Mouse (Mus musculus) spleen, postnatal 4 days (tissue): Measurements from ENCODE around the gene Plvap.
"Not testable (repeated sequence)": the region's sequence is repeated elsewhere in the genome, so short reads cannot be mapped to it uniquely, and the experiment has no call there.

ENCODE experiments used
- DNase-seq, 2 experiments: peaks; one replicate each; pipeline ENCODE4 v3.0.0; 2022; ENCODE audit warnings: low spot score in 2 of 2

Plvap gene

DNA sequence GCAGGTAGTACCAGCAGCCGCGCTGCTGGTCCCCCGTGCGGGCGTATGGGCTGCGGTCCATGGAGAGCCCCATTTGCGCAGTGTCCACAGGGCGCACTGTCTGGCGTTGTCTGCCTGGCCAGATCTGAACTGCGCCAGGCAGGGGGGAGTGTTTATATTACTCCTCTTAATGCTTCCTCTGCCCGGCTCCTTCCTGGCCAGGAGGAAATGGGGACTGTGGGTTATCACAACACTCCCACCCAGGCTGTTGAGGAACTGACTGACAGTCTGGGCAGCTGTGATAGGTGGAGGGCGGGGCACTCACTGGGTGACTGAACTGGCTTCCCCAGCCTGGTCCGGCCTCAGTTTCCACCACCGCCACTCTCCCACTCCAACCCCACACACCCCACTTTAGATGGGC lies at the start of gene Plvap:
TSS of gene Plvap (minus strand) at position 109 of the 400 bp plus-strand sequence.
- peak in 1 of 2 experiments; percentile 37 for DNase-seq

DNA sequence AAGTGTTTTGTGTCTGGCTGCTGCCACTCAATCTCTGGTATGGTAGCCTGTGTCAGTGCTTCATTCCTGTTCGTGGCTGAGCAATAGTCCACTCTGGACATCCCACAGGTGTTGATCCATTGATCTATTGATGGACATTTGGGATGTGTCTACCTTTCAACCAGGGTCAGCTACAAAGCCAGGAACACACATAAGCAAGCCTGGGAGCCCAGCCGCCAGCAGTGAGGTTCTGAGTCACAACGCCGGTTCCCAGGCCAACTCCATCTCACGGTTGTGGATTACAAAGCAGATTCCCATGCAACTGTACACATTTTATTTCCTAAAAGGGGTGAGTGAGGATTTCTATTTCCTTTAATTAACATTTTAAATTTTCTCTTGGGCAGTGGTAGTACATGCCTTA lies 49.2 kb upstream of the Plvap start:
- no peak for DNase-seq

DNA sequence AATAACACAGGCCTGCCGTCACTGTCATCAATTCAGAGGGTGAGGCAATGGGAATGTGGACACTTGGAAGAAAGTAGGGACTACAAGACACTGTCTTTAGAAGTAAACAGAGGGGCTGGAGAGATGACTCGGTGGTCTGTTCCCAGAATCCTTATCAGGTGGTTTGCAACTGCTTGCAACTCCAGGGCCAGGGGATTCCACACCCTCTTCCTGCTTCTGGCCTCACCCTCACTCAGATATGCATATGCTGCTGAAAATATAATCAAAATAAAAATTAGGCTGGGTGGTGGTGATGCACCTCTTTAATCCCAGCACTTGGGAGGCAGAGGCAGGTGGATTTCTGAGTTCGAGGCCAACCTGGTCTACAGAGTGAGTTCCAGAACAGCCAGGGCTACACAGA lies 48.5 kb upstream of the Plvap start:
- DNase-seq = no peak

- peak; percentile 75 to 82 for DNase-seq
Measured at GRCm38 (mm10) chr8:71558958-71559690, 47.6 kb upstream of the Plvap start.

DNA sequence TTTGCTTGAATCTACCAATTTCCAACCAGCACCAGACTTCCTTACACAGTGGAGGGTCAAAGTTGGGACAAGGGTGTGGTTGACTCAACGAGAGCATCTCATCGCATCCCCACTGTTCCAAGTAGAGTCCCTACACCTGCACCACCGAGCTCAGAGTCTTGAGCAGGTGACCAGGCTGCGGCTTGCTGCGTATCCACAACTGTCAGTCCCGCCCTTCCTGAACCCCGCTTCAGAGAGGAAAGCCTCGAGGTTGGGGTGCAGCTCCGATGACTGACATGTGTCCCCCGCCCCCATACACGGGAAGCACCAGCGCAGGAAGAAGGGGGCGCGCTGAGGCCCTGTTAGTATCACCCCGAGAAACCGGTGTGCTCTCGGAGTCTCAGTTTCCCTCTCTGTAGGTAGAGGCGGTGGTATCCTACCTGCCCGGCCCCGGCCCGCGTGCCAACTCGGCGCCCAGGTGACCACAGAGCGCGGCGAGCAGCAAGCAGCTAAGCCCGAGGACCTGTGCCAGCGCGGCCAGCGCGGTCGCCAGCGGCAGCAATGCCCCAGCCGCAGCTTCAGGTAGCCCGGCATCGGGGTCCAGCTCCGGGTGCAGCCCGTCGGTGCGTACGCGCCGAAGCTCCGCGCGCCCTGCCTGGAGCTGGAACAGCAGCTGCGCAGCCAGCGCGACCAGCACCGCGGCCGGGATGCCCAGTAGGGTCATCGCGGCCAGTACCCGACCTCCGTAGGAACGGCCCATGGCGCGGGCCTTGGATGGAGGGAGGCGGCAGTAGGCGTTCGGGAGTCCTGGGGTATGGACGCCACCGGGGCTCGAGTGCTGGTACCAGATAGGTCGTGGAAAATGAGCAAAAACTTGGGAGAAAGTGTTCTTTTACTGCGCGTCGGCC lies 46.8 kb upstream of the Plvap start, which contains the start of gene Tmem221:
TSS of gene Tmem221 (minus strand) at position 801 of the 887 bp plus-strand sequence.
- no peak for DNase-seq

DNA sequence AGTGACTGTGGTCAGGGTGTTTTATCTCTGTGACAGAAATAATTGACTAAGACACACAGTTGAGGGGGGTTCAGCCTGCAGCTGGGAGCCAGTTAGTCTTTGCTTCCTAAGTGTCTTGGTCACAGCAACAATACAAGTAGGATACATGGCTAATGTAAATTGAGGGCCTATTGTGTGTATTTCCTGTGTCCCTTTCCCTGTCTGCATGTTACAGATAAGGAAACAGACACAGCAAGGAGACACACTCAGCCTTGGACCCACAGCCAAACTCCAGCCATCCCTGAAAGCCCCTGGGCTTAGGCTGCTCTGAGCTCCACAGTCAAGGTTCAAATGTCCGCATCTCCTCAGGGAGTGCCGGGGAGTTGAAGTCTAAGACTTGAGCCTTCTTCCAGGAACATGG lies 43.1 kb upstream of the Plvap start:
- DNase-seq = no peak

DNA sequence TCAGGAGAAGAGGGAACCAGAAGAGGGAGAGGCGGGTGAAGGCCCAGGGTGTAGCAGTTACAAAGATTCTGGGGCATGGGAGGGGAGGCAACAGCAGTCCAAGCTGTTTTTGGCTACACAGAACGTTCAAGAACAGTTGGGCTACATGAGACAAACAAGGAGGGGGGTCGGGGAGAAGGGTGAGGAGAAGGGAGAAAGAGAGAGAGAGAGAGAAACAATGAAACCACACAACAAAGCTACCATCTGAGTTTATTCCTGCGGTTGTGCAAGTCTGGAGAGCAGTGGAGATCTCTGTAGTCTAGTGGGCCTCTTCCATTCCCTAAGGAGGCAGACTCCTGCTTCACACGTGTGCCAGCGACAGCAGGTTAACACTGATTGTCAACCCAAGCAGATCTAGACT lies 42.4 kb upstream of the Plvap start:
- no peak for DNase-seq

DNA sequence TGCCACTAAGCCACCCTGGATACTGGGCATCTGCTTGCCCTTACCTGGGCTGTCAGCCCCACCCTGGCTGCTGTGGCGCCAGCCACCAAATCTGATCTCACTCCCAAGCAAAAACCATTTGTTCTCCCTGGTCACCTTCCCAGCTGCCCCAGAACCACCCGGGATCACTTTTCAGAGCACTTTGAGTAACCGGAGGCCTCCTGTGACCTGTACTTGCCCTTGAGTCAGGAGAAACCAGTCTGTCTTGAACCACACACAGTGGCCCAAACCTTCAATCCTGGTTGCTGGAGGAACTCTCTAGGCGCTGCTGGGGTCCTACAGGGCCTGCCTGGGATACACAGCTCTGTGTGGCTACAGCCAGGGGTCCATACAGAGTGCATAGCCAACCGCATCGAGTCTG lies 41.2 kb upstream of the Plvap start:
- DNase-seq = no peak

DNA sequence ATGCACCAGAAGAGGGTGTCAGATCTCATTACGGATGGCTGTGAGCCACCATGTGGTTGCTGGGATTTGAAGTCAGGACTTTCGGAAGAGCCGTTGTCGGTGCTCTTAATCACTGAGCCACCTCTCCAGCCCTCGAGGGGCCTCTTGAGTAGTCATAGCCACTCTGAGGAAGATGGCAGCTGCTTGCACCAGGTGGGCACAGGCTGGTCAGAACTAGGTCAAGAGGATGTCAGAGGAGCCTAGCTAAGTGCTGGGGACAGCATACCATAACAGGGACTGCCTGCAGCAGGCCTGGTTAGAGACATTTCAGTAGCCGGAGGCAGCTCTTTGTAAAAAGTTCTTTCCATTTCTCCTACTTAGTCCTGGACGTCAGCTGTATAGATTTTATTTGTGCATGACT lies 39.2 kb upstream of the Plvap start:
- DNase-seq = no peak

GRCm38 (mm10) chr8:71547590-71547989 lies 36.0 kb upstream of the Plvap start:
- no peak for DNase-seq

DNA sequence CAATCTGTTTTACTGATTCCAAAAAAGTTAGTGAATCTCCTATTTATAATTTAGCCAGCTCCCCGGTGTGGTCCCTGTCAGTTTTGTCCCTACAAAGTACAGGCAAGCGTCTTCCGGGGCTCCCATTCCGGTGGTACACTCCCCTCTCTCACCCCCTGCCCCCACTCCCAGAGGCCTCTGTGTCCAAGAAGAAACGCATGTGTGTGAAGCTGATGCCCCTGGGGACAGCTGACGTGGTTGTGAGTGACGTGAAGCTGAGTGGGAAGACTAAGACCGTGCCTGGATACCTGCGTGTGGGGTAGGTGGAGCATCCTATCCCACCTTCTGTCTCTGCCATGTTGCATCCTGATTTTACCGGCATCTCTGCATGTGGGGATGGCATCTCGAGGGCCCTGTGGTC lies 33.5 kb upstream of the Plvap start:
- DNase-seq = no peak

DNA sequence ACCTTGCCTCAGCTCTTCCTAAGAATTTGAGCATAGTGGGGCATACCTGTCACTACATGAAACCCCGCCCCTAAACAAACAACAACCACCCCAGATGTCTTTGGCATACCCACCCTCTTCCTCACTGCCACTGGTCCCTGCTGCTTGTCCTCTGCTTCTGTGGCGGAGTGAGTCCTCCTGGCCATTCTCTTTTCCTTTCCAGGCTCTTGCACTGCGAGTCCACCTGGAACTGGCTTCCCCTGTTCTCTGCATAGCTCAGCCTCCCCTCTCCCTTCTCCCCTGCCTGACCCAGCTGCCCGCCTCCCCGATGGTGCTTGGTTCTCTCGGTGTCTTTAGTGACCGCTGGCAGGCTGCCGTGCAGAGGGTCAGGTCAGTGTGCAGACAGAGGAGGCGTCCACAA lies 32.2 kb upstream of the Plvap start:
- no peak for DNase-seq

DNA sequence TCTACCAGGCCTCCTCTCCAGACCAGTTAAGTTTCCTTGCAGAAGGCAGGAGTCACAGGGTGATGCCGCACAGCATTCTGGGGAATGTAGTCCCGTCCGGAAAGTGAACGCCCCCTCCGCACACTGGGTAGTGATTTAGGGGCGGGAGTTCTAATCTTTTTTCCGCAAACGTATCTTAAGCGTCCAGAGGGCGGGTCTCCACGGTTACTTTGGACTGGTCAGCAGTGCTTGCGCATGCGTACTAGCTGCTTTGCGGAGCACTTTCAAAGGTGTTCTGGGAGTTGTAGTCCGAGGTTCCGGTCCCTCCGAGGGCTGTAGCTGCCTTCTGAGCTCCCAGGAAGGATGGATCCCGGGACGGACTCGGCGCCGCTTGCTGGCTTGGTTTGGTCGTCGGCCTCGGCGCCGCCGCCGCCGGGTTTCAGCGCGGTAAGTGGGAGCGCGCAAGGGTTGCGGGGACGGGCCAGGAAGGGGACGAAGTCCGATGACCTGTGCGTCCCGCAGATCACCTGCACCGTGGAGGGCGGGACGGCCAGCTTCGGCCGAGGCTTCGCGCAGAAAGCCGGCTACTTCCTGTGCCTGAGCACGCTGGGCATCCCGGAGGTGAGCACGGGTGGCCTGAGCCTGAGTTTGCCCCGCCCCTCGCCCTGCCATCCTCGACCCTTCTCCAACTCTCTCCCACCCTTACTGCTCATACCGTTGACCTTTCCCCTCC lies 31.2 kb upstream of the Plvap start, which contains the start of gene Mvb12a:
TSS of gene Mvb12a (plus strand) at position 291 of the 712 bp plus-strand sequence.
- DNase-seq = peak; percentile 90 to 94

- peak; percentile 87 to 88 for DNase-seq
Measured at GRCm38 (mm10) chr8:71537028-71537867, 25.7 kb upstream of the Plvap start, which contains the start of gene Bst2. TSS of gene Bst2 (minus strand) at chr8:71537456.

DNA sequence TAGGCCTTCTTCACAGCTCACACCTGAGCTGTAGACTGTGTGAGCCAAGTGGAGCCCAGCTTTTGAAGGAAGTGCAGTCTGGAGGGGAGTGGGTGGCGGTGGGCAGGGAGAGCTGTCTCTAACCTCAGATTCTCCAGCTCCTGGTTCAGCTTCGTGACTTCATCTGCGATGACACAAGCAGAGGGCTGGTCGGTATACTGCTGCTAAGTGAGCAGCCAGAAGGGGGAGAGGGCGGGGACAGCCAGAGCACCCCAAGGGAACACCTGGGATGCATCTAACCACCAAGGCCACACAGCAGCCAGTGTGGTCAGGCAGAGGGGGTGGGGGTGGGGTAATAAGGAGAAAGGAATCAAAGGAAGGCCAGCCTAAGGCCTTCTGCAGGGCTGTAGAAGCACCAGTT lies 24.1 kb upstream of the Plvap start:
- no peak for DNase-seq

DNA sequence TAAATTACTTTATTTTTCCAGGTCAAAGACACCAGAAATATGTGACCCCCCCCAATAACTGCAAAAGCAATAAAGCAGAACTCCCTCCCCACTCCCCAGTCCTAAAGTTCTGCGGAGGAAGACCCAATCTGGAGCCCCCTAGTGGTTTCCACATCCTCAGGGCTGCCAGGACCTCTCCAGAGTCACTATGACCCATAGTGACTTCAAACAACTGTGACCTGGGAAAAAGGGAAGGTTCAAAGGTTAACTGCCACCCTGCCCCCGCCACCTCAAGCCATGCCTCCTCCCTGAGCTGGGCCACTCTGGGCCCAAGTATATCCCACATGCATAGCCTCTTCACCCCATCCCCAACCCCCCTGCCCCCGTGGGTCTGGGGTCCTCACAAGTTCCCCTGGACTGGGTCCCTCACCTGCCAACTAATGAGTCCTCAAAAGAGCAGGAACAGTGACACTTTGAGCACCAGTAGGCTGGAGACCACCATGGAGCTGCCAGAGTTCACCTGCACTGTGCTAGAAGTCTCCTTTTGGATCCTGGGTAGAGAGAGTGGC lies 22.8 kb upstream of the Plvap start:
- no peak for DNase-seq

- not testable (repeated sequence) for DNase-seq
Measured at GRCm38 (mm10) chr8:71530735-71531467, 19.3 kb upstream of the Plvap start.

DNA sequence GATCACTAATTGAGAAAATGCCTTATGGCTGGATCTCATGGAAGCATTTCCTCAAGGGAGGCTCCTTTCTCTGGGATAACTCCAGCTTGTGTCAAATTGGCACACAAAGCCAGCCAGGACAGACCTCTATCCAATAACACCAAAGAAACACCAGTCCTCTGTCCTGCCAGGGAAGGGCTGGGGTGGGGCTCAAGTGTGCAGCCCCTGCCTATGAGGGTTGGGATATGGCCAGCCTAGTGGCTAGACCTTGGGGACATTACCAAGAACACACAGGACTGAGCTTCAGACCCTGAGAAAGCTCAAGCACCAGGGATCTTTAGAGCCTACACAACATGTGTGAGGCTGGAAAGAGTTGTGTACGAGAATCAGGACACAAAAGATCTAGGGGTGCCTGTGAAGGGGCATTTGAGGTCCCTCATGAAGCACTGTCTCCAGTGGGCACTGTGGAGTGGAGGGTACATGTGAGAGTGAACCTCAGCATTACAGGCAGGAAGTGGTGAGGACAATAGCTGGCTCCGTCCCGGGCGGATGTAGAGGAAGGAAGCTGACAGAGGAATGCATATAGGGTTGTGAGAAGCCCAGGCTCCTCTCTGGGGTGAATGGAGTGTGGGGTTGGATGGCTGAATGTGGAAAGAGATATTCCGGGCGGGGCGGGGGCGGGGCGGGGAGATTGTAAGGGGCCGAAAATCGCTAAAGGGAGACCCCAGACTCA lies 17.0 kb upstream of the Plvap start:
- DNase-seq = no peak

DNA sequence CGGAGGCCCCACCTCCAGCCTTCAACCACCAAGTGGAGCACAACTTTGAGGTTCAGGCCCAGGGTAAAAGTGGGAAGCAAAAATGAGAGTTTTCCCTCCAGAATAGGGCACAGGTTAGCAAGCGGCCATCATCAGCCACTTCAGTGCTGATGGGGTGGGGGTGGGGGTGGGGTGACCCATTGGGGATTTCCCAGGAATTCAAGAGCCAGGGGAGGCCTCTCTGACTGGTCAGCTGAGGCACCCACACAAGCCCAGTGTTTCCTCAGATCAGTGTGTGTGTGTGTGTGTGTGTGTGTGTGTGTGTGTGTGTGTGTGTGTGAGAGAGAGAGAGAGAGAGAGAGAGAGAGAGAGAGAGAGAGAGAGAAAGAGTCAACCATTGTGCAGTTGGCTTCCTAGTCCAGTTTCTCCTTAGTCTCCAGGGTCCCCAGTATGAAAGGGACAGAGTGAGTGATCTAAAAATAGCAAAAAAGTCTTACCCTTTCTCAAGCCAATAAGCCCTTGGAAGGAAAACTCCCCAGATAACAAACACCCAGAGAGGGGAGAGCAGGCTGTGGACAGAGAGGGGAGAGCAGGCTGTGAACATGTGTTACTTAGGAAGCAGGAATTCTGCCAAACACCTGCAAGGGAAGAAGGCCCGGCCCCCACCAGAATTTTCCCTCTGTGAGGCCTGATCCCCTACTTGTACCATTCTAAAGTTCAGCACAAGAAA lies 15.8 kb upstream of the Plvap start:
- no peak for DNase-seq
